10 mouse cellular contexts compared by ENCODE assay signal in the genomic region with DNA sequence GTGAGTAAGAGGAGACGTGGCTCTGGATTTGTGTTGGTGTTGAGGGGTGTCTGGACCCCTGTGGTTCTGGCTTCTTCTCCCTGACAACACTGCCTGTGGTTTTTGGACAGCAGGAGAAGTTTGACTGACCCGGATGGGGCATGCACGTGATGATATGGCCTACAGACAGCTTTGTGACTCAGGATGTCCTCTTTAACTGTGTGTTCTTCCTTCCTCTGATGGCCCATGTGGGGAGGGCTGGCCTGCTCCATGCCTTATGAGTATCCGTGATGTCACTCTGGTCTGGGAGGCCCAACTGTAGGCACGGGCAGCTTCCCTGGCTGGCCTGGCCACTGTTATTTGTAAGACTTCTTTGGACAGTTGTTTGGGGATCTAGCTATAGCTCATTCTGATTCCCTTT. TPM values are rescaled to one million over a fixed set of nuclear protein-coding genes. Genes with fewer than 3 reads are reported as not detected.
DNase-seq lines count a peak whose midpoint lies in the region; TF ChIP-seq lines count a peak whose summit lies in the region.
"Had no signal": no experiment of that assay in that cellular context is flagged by ENCODE, and none has a peak within 500 bp of the region (broad histone marks: within the 10 kb centered on the region; RNA-seq: fewer than 3 reads in every experiment).

No protein-coding gene starts in this region.

- H3K4me3 ChIP-seq in liver, adult 2 months (ENCODE audit: insufficient read depth, low read depth, low read length): no peak overlapping the region
- no peak overlapping the region for H3K4me3 ChIP-seq in macrophage (ENCODE audit: inconsistent target)
- H3K4me3 ChIP-seq: hindbrain, embryonic 12.5 days had no signal

- H3K79me2 ChIP-seq in liver, adult 2 months (ENCODE audit: control insufficient read depth, insufficient read depth, low read length): peaks cover 94% of the 10 kb centered on the region
- H3K79me2 ChIP-seq in macrophage (ENCODE audit: inconsistent target): peaks cover 100% of the 10 kb centered on the region

- 8% methylated on average over 5 of the region's 5 CpGs for WGBS in liver, adult 2 months
- 37% methylated on average over 5 of the region's 5 CpGs for WGBS in macrophage (ENCODE audit: missing documents)

- H3K27me3 ChIP-seq in liver, adult 2 months (ENCODE audit: control insufficient read depth, insufficient read depth, low read length): no peaks in the 10 kb centered on the region
- H3K27me3 ChIP-seq: hindbrain, embryonic 12.5 days had no signal

- no peak for TF ChIP-seq POLR2A in liver, adult 2 months (IDR thresholded peaks at IDR 0.05; ENCODE audit: extremely low read depth, insufficient read depth, low read length)

- peak overlapping the region; percentile 40 for H3K27ac ChIP-seq in liver, adult 2 months (replicated peaks; ENCODE audit: insufficient read depth, low read depth, low read length)
- H3K27ac ChIP-seq in macrophage: peak overlapping the region; percentile 66
- H3K27ac ChIP-seq: hindbrain, embryonic 12.5 days had no signal

- peak; percentile 70 for DNase-seq in liver, adult 2 months (ENCODE audit: extremely low read depth, low read depth, low spot score)
- no peak for DNase-seq in liver
- peak; percentile 69 for DNase-seq in heart, adult 8-10 months (ENCODE audit: low spot score)
- DNase-seq in kidney, postnatal 14 days: peak; percentile 68
- no peak for DNase-seq in layer of hippocampus, adult 11-12 months (ENCODE audit: low spot score)
- DNase-seq in c-Kit-positive CD71-positive TER-119-positive erythroid progenitor cells, embryonic 14.5 days (ENCODE audit: low spot score): no peak
- DNase-seq: cerebellum, postnatal 10 days; thymus, adult 2 months had no signal

- no peaks in the 10 kb centered on the region for H3K36me3 ChIP-seq in liver, adult 2 months (ENCODE audit: control insufficient read depth, insufficient read depth, low read length)
- H3K36me3 ChIP-seq in macrophage (ENCODE audit: inconsistent target): no peaks in the 10 kb centered on the region
- H3K36me3 ChIP-seq: hindbrain, embryonic 12.5 days had no signal

- peaks cover 89% of the 10 kb centered on the region for H3K4me1 ChIP-seq in liver, adult 2 months (ENCODE audit: control insufficient read depth, insufficient read depth, low read length)

- peak overlapping the region; percentile 53 for H3K9ac ChIP-seq in liver, adult 2 months (ENCODE audit: low read depth, low read length)
- H3K9ac ChIP-seq: hindbrain, embryonic 12.5 days had no signal

- TF ChIP-seq CTCF in liver, adult 2 months (IDR thresholded peaks at IDR 0.05; ENCODE audit: low read depth, low read length): no peak

RNA-seq across cellular contexts. Expression of a gene that starts 11.7 kb away (rescaled TPM):
- total RNA-seq in liver, adult 2 months (2014; rRNA removed): 108 and 124 TPM in 2 replicates
- 303 and 313 TPM in 2 replicates for polyA plus RNA-seq in liver, adult 2 months (2012; rRNA removed)
- 10 to 100 TPM; 50.5 to 61.2 (median 56.9) TPM for total RNA-seq in heart, adult 8-10 months (2022)
- 10 to 100 TPM in 21 of 26 experiments, 1 to 10 TPM in 5; 3.9 to 46.2 (median 29.2) TPM for total RNA-seq in macrophage (2018; cell fraction: chromatin; rRNA removed)
- 10 to 100 TPM; 24.1 to 65.6 (median 50.5) TPM for total RNA-seq in macrophage (2018; cell fraction: cytosol; rRNA removed)
- 10 to 100 TPM in 25 of 26 experiments, 1 to 10 TPM in 1; 8.2 to 53.4 (median 42.8) TPM for total RNA-seq in macrophage (2018; cell fraction: nucleus; rRNA removed)
- polyA plus RNA-seq in macrophage (2018): 41.3 to 42.8 TPM (median 41.9 TPM) in 3 replicates

Comparison
In these comparisons a context has a peak if more than half of its experiments do, and no peak if none do; other contexts are left out.
1. DNase-seq: peak in liver, adult 2 months (single experiment), heart, adult 8-10 months (single experiment) and kidney, postnatal 14 days (single experiment); none in liver (single experiment), layer of hippocampus, adult 11-12 months (single experiment) and c-Kit-positive CD71-positive TER-119-positive erythroid progenitor cells, embryonic 14.5 days (single experiment).